Mouse (Mus musculus) intestine, embryonic 15.5 days (tissue): ENCODE data around the gene Actrt3. TPM values are rescaled to one million over a fixed set of nuclear protein-coding genes. Genes with fewer than 3 reads are reported as not detected.
"Not testable (repeated sequence)": the region's sequence is repeated elsewhere in the genome, so short reads cannot be mapped to it uniquely, and the experiment has no call there.

Experiments used
- ATAC-seq: fragments of 200-750 bp; cut with Nextera tagmentation; 2 replicates; pipeline ENCODE4 v1.8.0; 2017; ENCODE audit warnings: moderate TSS enrichment, moderate library complexity
- H3K27ac ChIP-seq: fragments of 300-500 bp; sonication (generic); 2 replicates; pipeline ENCODE4 v1.5.1; 2015; ENCODE audit warnings: mild to moderate bottlenecking, inconsistent platforms
- H3K27me3 ChIP-seq: fragments of 300-500 bp; sonication (generic); replicated peaks from 2 replicates; pipeline ENCODE4 v1.6.1; 2015; ENCODE audit warnings: inconsistent platforms
- H3K36me3 ChIP-seq: fragments of 300-500 bp; sonication (generic); 2 replicates; pipeline ENCODE4 v1.6.1; 2015; ENCODE audit warnings: inconsistent platforms
- H3K4me1 ChIP-seq: fragments of 300-500 bp; sonication (generic); replicated peaks from 2 replicates; pipeline ENCODE4 v1.6.1; 2015; ENCODE audit warnings: inconsistent platforms
- H3K4me2 ChIP-seq: fragments of 300-500 bp; sonication (generic); replicated peaks from 2 replicates; pipeline ENCODE4 v1.6.1; 2015; ENCODE audit warnings: mild to moderate bottlenecking, inconsistent platforms
- H3K4me3 ChIP-seq: fragments of 300-500 bp; sonication (generic); replicated peaks from 2 replicates; pipeline ENCODE4 v1.5.1; 2015; ENCODE audit warnings: inconsistent platforms
- H3K9ac ChIP-seq: fragments of 300-500 bp; sonication (generic); 2 replicates; pipeline ENCODE4 v1.6.1; 2015; ENCODE audit warnings: inconsistent platforms
- H3K9me3 ChIP-seq: fragments of 300-500 bp; sonication (generic); 2 replicates; pipeline ENCODE4 v1.6.1; 2016; ENCODE audit warnings: inconsistent platforms
- WGBS: fragments of 180-500 bp; shearing (Covaris S2); methylation state at CpG from one replicate; pipeline ENCODE4 v1.1.7; 2015; 5-methylcytosine and 5-hydroxymethylcytosine counted together
- polyA plus RNA-seq: library from polyadenylated mRNA; unstranded; fragments of >200 nt; fragmentation: Nextera tagmentation; extraction: Ambion mirVana; gene quantifications from 2 replicates; pipeline ENCODE4 v1.2.1, GENCODE M21; 2015

Gene Actrt3
- polyA plus RNA-seq, 1 experiment from 2014 or later, result 0.16 TPM

DNA sequence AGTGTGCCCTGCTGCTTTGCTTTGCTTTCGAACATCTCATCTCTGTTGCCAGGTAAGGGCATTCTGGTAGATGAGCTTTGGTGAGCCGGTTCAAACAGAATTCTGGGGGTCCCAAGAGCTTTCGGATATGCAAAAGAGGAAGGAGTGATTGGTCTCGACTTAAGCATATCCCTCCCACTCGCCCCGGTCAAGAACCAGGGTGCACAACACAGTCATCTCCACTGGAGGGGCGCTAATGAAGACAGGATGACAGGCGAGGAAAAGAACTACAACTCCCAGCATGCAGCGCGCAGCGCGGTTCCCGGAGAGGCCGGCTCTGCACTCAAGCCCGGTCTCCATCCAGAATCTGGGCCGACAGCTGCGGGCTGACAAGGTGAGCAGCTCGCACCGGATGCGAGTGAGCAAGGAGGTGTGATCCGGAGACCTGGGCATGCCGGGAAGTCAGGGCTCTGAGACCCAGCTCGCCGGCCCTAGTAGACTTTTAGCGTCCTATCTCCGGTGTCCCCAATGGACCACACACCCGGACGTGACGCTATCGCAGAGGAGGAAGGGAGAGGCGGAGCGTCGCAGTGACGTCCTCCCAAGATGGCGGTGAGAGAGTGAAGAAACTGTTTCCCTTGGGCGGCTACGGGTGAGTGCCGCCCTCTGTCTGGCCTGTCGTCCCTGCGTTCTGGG, 2.5 kb upstream of the Actrt3 start, which contains the start of gene Mynn:
Gene Mynn, plus strand, starts transcription at position 1 of the 675 bp plus-strand sequence.
- Histone ChIP-seq H3K27ac (peak within 1 kb of the TSS; percentile 93), H3K4me2 (peak within 1 kb of the TSS; percentile 79), H3K36me3 (peaks cover 2% of the 10 kb centered on the region; the same call in 1 of the 2 replicates), H3K27me3 (no peaks in the 10 kb centered on the region), H3K4me3 (peak within 1 kb of the TSS; percentile 83), H3K9ac (peak within 1 kb of the TSS; percentile 90), H3K4me1 (peaks cover 9% of the 10 kb centered on the region), H3K9me3 (no peaks in the 10 kb centered on the region)
- WGBS, result under 1% methylated on average over 40 of the region's 40 CpGs
- ATAC-seq, result peak; percentile 95

DNA sequence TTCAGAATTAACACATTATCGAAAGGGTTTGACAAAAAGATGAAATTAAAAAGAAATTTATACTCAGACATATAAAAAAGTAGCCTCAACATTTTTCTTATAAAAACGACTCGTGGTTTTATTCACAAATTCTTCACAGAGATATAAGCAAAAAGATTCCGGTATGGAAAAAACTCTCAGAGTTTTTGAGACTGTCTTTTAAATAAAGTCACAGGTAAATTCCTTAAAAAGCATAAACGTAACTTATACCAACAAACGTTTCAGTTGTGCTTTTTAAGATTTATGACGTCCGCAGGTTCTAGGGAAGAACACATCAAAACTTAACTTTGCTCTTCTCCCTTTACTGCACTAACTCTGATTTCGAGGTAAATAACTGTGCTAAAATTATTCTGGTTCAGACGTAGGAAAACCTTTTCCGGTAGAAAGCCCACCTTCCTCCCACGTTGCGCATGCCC, 1.9 kb upstream of the Actrt3 start:
- Histone ChIP-seq H3K9ac (peak overlapping the region; percentile 90; the same call in 1 of the 2 replicates), H3K4me3 (peak overlapping the region; percentile 83), H3K9me3 (no peaks in the 10 kb centered on the region), H3K27ac (peak overlapping the region; percentile 93), H3K36me3 (no peaks in the 10 kb centered on the region), H3K27me3 (no peaks in the 10 kb centered on the region), H3K4me1 (peaks cover 9% of the 10 kb centered on the region), H3K4me2 (peak overlapping the region; percentile 79)
- no peak for ATAC-seq
- WGBS, result under 1% methylated on average over 13 of the region's 13 CpGs

DNA sequence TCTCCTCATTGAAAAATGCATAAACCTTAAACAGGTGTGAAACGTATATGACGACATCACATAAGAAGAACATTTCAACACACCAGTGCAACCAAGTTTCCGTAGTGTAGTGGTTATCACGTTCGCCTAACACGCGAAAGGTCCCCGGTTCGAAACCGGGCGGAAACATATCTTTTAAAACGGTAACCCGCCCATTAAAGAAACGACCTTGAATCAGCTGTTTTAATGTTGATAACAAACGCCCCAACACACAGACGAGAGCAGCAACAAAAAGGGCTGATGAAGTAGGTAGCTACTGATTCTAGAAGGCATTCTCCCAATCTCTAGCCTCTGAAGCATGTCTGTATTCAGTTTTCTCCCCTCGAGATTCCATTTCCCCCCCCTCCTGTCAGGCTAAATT, 1.4 kb upstream of the Actrt3 start:
- no peak overlapping the region for H3K27ac ChIP-seq
- H3K4me3 ChIP-seq, result peak overlapping the region; percentile 53
- peak; percentile 40 for ATAC-seq
- H3K4me2 ChIP-seq, result peak overlapping the region; percentile 79
- H3K27me3 ChIP-seq, result no peaks in the 10 kb centered on the region
- H3K4me1 ChIP-seq, result peaks cover 9% of the 10 kb centered on the region
- no peaks in the 10 kb centered on the region for H3K36me3 ChIP-seq
- WGBS, result under 1% methylated on average over 17 of the region's 17 CpGs
- H3K9me3 ChIP-seq, result no peaks in the 10 kb centered on the region
- no peak overlapping the region for H3K9ac ChIP-seq

- no peaks in the 10 kb centered on the region for H3K36me3 ChIP-seq
- H3K4me3 ChIP-seq, result peak overlapping the region; percentile 53
- H3K9me3 ChIP-seq, result no peaks in the 10 kb centered on the region
- H3K4me1 ChIP-seq, result peaks cover 9% of the 10 kb centered on the region
- H3K9ac ChIP-seq, result peak overlapping the region; percentile 57
- H3K27me3 ChIP-seq, result no peaks in the 10 kb centered on the region
- ATAC-seq, result no peak; the same call in 1 of the 2 replicates
- peak overlapping the region; percentile 51; the same call in 1 of the 2 replicates for H3K27ac ChIP-seq
- under 1% methylated on average over 14 of the region's 14 CpGs for WGBS
- peak overlapping the region; percentile 79 for H3K4me2 ChIP-seq
These were observed 978 bp upstream of the Actrt3 start for GRCm38 (mm10) chr3:30600717-30601116.

GRCm38 (mm10) chr3:30597271-30597670, 2.5 kb downstream of the Actrt3 start:
- H3K36me3 ChIP-seq, result no peaks in the 10 kb centered on the region
- peaks cover 5% of the 10 kb centered on the region; the same call in 1 of the 2 replicates for H3K4me1 ChIP-seq
- H3K9ac ChIP-seq, result no peak overlapping the region
- H3K27ac ChIP-seq, result no peak overlapping the region
- ATAC-seq, result no peak
- no peaks in the 10 kb centered on the region for H3K9me3 ChIP-seq
- no peak overlapping the region for H3K4me2 ChIP-seq
- WGBS, result 76% methylated on average over 7 of the region's 7 CpGs
- no peak overlapping the region for H3K4me3 ChIP-seq
- H3K27me3 ChIP-seq, result no peaks in the 10 kb centered on the region

- peak; percentile 50 for ATAC-seq
- H3K4me1 ChIP-seq, result peaks cover 5% of the 10 kb centered on the region; the same call in 1 of the 2 replicates
- no peaks in the 10 kb centered on the region for H3K27me3 ChIP-seq
- H3K27ac ChIP-seq, result no peak overlapping the region
- H3K9me3 ChIP-seq, result no peaks in the 10 kb centered on the region
- H3K36me3 ChIP-seq, result no peaks in the 10 kb centered on the region
- WGBS, result under 1% methylated on average over 62 of the region's 62 CpGs
- H3K4me3 ChIP-seq, result peak overlapping the region; percentile 84
- peak overlapping the region; percentile 86 for H3K9ac ChIP-seq
- peak overlapping the region; percentile 87 for H3K4me2 ChIP-seq
These were observed 4.5 kb downstream of the Actrt3 start for GRCm38 (mm10) chr3:30595111-30595832.

DNA sequence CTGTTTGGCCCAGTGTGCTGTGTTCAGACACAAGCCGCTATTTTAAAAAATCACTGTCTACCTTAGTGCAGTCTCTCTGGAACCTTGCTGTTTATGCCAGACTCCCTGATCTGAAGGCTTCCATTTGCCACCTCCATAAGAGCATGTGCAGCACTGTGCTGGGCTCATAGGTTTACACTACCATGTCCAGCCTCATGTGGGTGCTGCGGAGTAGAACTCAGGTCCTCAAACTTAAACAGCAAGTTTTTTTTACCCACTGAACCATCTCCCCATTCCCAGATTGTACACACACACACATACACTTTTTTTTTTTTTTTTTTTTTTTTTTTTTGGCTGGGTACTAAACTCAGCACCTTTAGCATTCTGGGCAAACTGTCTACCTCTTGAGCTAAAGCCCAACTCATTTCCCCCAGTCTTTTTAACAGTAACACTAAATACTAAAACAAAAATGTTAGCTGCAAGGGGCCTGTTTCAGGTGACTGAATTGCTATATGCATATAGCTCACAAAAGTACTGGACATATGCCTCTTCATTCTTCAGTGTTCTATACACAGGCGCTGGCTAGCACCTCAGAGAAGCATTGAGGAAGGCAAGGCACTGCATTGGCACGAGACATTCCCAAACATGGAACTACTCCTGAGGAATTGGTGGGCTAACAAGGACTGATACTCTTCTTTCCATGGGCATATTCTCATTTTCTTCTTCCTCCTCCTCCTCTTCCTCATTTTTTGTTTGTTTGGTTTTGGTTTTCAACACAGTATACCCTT, 5.8 kb downstream of the Actrt3 start:
- Histone ChIP-seq H3K27ac (no peak overlapping the region), H3K4me2 (no peak overlapping the region), H3K27me3 (no peaks in the 10 kb centered on the region), H3K36me3 (no peaks in the 10 kb centered on the region), H3K4me1 (no peaks in the 10 kb centered on the region), H3K9me3 (no peaks in the 10 kb centered on the region), H3K4me3 (no peak overlapping the region), H3K9ac (no peak overlapping the region)
- WGBS, result 72% methylated on average over 4 of the region's 4 CpGs
- no peak for ATAC-seq

GRCm38 (mm10) chr3:30592418-30592853, 7.3 kb downstream of the Actrt3 start:
- H3K9ac ChIP-seq, result no peak overlapping the region
- WGBS, result 0% methylated on average over 2 of the region's 2 CpGs
- H3K27ac ChIP-seq, result peak overlapping the region; percentile 44; the same call in 1 of the 2 replicates
- no peak overlapping the region for H3K4me3 ChIP-seq
- H3K4me1 ChIP-seq, result no peaks in the 10 kb centered on the region
- no peaks in the 10 kb centered on the region for H3K27me3 ChIP-seq
- H3K9me3 ChIP-seq, result no peaks in the 10 kb centered on the region
- ATAC-seq, result peak; percentile 84
- no peaks in the 10 kb centered on the region for H3K36me3 ChIP-seq
- H3K4me2 ChIP-seq, result no peak overlapping the region

GRCm38 (mm10) chr3:30588865-30589264, 10.9 kb downstream of the Actrt3 start:
- 83% methylated on average over 6 of the region's 6 CpGs for WGBS
- no peak overlapping the region for H3K4me2 ChIP-seq
- H3K27ac ChIP-seq, result no peak overlapping the region
- H3K9me3 ChIP-seq, result no peaks in the 10 kb centered on the region
- no peak overlapping the region for H3K4me3 ChIP-seq
- no peaks in the 10 kb centered on the region for H3K36me3 ChIP-seq
- ATAC-seq, result no peak
- no peak overlapping the region for H3K9ac ChIP-seq
- H3K27me3 ChIP-seq, result no peaks in the 10 kb centered on the region
- no peaks in the 10 kb centered on the region for H3K4me1 ChIP-seq

DNA sequence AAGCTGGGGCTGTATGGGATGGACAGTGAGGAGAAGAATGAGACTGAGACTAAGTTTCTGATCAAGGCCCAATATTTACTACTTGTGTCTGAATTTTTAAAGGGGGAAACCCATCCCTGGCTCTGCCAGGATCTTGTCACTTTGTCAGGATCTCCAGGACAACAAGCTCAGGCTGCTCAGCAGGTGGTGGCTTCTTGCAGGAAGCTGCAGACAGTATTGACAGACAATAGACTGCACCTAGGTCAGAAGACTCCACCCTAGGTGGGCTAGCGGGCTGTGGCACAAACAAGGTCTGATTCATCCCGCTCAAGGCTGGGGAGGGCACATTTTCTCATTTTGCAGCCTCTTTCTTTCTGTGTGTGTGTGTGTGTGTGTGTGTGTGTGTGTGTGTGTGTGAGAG, 26.2 kb downstream of the Actrt3 start:
- Histone ChIP-seq H3K4me2 (no peak overlapping the region), H3K27me3 (no peaks in the 10 kb centered on the region), H3K4me3 (no peak overlapping the region), H3K4me1 (no peaks in the 10 kb centered on the region), H3K9ac (no peak overlapping the region), H3K36me3 (no peaks in the 10 kb centered on the region), H3K27ac (no peak overlapping the region), H3K9me3 (no peaks in the 10 kb centered on the region)
- no peak for ATAC-seq
- WGBS, result 28% methylated on average over 2 of the region's 2 CpGs

DNA sequence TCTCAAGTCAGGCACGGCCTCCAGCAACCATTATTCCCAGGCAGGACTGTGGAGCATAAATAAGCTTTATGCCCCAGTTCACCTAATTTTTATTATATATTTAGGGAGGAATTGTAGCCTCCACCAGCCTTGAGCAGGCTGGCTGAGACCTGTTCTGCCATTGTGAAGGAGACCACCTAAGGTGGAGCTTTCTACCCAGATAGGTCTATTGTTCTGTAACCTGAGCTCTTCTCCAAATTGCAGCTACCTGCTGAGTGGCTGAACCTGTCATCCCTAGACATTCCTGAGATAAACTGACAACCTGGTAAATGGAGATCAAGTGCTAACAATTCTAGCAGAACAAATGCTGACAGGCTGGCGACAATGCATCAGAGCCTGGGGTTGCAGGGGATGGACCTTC, 33.4 kb downstream of the Actrt3 start:
- H3K27me3 ChIP-seq, ATAC-seq, H3K4me2 ChIP-seq, H3K27ac ChIP-seq, H3K36me3 ChIP-seq, H3K4me3 ChIP-seq, H3K9me3 ChIP-seq, H3K4me1 ChIP-seq, H3K9ac ChIP-seq: not testable (repeated sequence)
- 45% methylated on average over 1 of the region's 2 CpGs for WGBS
